Mouse (Mus musculus) lung, postnatal 0 days (tissue): Measurements from ENCODE around the gene Trim66.

ENCODE experiments used
- CTCF ChIP-seq: IDR thresholded peaks from 2 replicates; pipeline ENCODE4 v1.5.1; 2016; ENCODE audit warnings: antibody characterized with exemption, mild to moderate bottlenecking
- EP300 ChIP-seq: IDR thresholded peaks from 2 replicates; pipeline ENCODE4 v1.6.1; 2016; ENCODE audit warnings: antibody characterized with exemption, mild to moderate bottlenecking, control low read depth

GRCm38 (mm10) chr7:109542364-109542628 is 34.4 kb upstream of the Trim66 start:
- TF ChIP-seq EP300 (no peak), CTCF (no peak)
